Mouse (Mus musculus) MEL (cell line): ENCODE results near the gene Hist3h2a. TPM values are rescaled to one million over a fixed set of nuclear protein-coding genes. Genes with fewer than 3 reads are reported as not detected.

Source experiments
- DNase-seq: peaks from one replicate; pipeline ENCODE4 v3.0.0; 2011; ENCODE audit warnings: low read depth, low spot score
- H3K27ac ChIP-seq: 2 replicates; pipeline ENCODE4 v1.5.1; 2012; ENCODE audit warnings: low read depth, mild to moderate bottlenecking, control low read depth, low read length, moderate library complexity; ENCODE audit not compliant: control insufficient read depth
- H3K27me3 ChIP-seq, 2 experiments: fragments of 150-350 bp in 1 of 2; sonication (generic) in 1 of 2; 2 replicates each; pipeline ENCODE4 v1.6.1; 2012; ENCODE audit warnings: low read length in 2 of 2, mild to moderate bottlenecking in 2 of 2, improper control_type of control experiment in 1 of 2, moderate library complexity in 1 of 2; ENCODE audit not compliant: insufficient read depth in 2 of 2, control insufficient read depth in 1 of 2
- H3K36me3 ChIP-seq, 2 experiments: 2 replicates each; pipeline ENCODE4 v1.6.1; 2012 to 2014; ENCODE audit warnings: low read length in 2 of 2, improper control_type of control experiment in 1 of 2, inconsistent platforms in 1 of 2, mild to moderate bottlenecking in 1 of 2; ENCODE audit not compliant: insufficient read depth in 2 of 2, control insufficient read depth in 1 of 2
- H3K4me1 ChIP-seq, 2 experiments: fragments of 150-350 bp in 1 of 2; sonication (generic) in 1 of 2; 2 replicates each; pipeline ENCODE4 v1.6.1; 2012; ENCODE audit warnings: low read length in 2 of 2, improper control_type of control experiment in 1 of 2, mild to moderate bottlenecking in 1 of 2; ENCODE audit not compliant: insufficient read depth in 2 of 2, control insufficient read depth in 1 of 2
- H3K4me3 ChIP-seq, 2 experiments: fragments of 150-350 bp in 1 of 2; sonication (generic) in 1 of 2; 2 replicates each; pipeline ENCODE4 v1.5.1; 2012; ENCODE audit warnings: low read depth in 2 of 2, low read length in 2 of 2, mild to moderate bottlenecking in 2 of 2, moderate library complexity in 2 of 2, control low read depth in 1 of 2, improper control_type of control experiment in 1 of 2; ENCODE audit not compliant: control insufficient read depth in 1 of 2, insufficient read depth in 1 of 2
- H3K79me2 ChIP-seq: 2 replicates; pipeline ENCODE4 v1.6.1; 2012; ENCODE audit warnings: mild to moderate bottlenecking, low read length, moderate library complexity; ENCODE audit not compliant: control insufficient read depth, poor library complexity, insufficient read depth
- H3K9ac ChIP-seq: 2 replicates; pipeline ENCODE4 v1.6.1; 2012; ENCODE audit warnings: low read depth, mild to moderate bottlenecking, control low read depth, low read length, moderate library complexity; ENCODE audit not compliant: control insufficient read depth, poor library complexity, severe bottlenecking
- H3K9me3 ChIP-seq: fragments of 150-350 bp; sonication (generic); replicated peaks from 2 replicates; pipeline ENCODE4 v1.6.1; 2012; ENCODE audit warnings: mild to moderate bottlenecking, low read length, improper control_type of control experiment, moderate library complexity; ENCODE audit not compliant: insufficient read depth
- BHLHE40 ChIP-seq: IDR thresholded peaks from 2 replicates; pipeline ENCODE4 v1.6.1; 2012; ENCODE audit warnings: low read depth, mild to moderate bottlenecking, inconsistent platforms, low read length, improper control_type of control experiment, borderline replicate concordance
- CHD1 ChIP-seq: IDR thresholded peaks from 2 replicates; pipeline ENCODE4 v1.6.1; 2012; ENCODE audit warnings: low read depth, mild to moderate bottlenecking, inconsistent platforms, low read length, improper control_type of control experiment
- CTCF ChIP-seq, 3 experiments: IDR thresholded peaks in 2 of 3; conservative IDR thresholded peaks in 1 of 3; 2 replicates each; pipeline ENCODE4 v1.5.1; 2011 to 2012; ENCODE audit warnings: low read length in 3 of 3, low read depth in 2 of 3, mild to moderate bottlenecking in 2 of 3, improper control_type of control experiment in 1 of 3, inconsistent platforms in 1 of 3, mixed read lengths in 1 of 3, moderate library complexity in 1 of 3; ENCODE audit not compliant: control insufficient read depth in 1 of 3, insufficient read depth in 1 of 3, poor library complexity in 1 of 3, severe bottlenecking in 1 of 3
- E2F4 ChIP-seq: IDR thresholded peaks from 2 replicates; pipeline ENCODE4 v1.6.1; 2011; ENCODE audit warnings: low read depth, low read length, improper control_type of control experiment, borderline replicate concordance
- ELF1 ChIP-seq: IDR thresholded peaks from 2 replicates; pipeline ENCODE4 v1.6.1; 2014; ENCODE audit warnings: low read depth, mild to moderate bottlenecking, inconsistent platforms, low read length, improper control_type of control experiment, moderate library complexity
- EP300 ChIP-seq, 2 experiments: IDR thresholded peaks; 2 replicates each; pipeline ENCODE4 v1.6.1; 2011; ENCODE audit warnings: improper control_type of control experiment in 2 of 2, low read length in 2 of 2, low read depth in 1 of 2, mild to moderate bottlenecking in 1 of 2
- ETS1 ChIP-seq: IDR thresholded peaks from 2 replicates; pipeline ENCODE4 v1.6.1; 2012; ENCODE audit warnings: low read depth, mild to moderate bottlenecking, inconsistent platforms, low read length, improper control_type of control experiment, moderate library complexity
- GABPA ChIP-seq: IDR thresholded peaks from 2 replicates; pipeline ENCODE4 v1.6.1; 2012; ENCODE audit warnings: low read depth, mild to moderate bottlenecking, inconsistent platforms, low read length, improper control_type of control experiment, moderate library complexity
- GATA1 ChIP-seq: IDR thresholded peaks from 2 replicates; pipeline ENCODE4 v1.6.1; 2011; ENCODE audit warnings: low read depth, low read length, improper control_type of control experiment
- HCFC1 ChIP-seq: IDR thresholded peaks from 2 replicates; pipeline ENCODE4 v1.6.1; 2012; ENCODE audit warnings: low read depth, mild to moderate bottlenecking, inconsistent platforms, low read length, improper control_type of control experiment, moderate library complexity
- KAT2A ChIP-seq: conservative IDR thresholded peaks from 2 replicates; pipeline ENCODE4 v1.6.1; 2012; ENCODE audit warnings: low read depth, low read length, improper control_type of control experiment, inconsistent platforms
- MAFK ChIP-seq: IDR thresholded peaks from 2 replicates; pipeline ENCODE4 v1.6.1; 2011; ENCODE audit warnings: low read depth, mild to moderate bottlenecking, low read length, improper control_type of control experiment, borderline replicate concordance
- MAX ChIP-seq: IDR thresholded peaks from 2 replicates; pipeline ENCODE4 v1.6.1; 2011; ENCODE audit warnings: low read length, improper control_type of control experiment
- MAZ ChIP-seq: IDR thresholded peaks from 2 replicates; pipeline ENCODE4 v1.6.1; 2012; ENCODE audit warnings: low read depth, mild to moderate bottlenecking, inconsistent platforms, low read length, improper control_type of control experiment
- MEF2A ChIP-seq: IDR thresholded peaks from 2 replicates; pipeline ENCODE4 v1.6.1; 2014; ENCODE audit warnings: low read depth, mild to moderate bottlenecking, inconsistent platforms, low read length, improper control_type of control experiment; ENCODE audit not compliant: poor library complexity, insufficient replicate concordance, severe bottlenecking; ENCODE audit errors: extremely low read depth
- MXI1 ChIP-seq: IDR thresholded peaks from 2 replicates; pipeline ENCODE4 v1.6.1; 2011; ENCODE audit warnings: mild to moderate bottlenecking, low read depth, low read length, improper control_type of control experiment
- MYB ChIP-seq: IDR thresholded peaks from 2 replicates; pipeline ENCODE4 v1.6.1; 2011; ENCODE audit warnings: mild to moderate bottlenecking, low read depth, low read length, improper control_type of control experiment
- MYC ChIP-seq: IDR thresholded peaks from 2 replicates; pipeline ENCODE4 v1.6.1; 2011; ENCODE audit warnings: low read depth, mild to moderate bottlenecking, low read length, improper control_type of control experiment, moderate library complexity
- NRF1 ChIP-seq: IDR thresholded peaks from 2 replicates; pipeline ENCODE4 v1.6.1; 2014; ENCODE audit warnings: low read depth, mild to moderate bottlenecking, inconsistent platforms, low read length, improper control_type of control experiment, moderate library complexity; ENCODE audit not compliant: poor library complexity, insufficient read depth, severe bottlenecking
- POLR2A ChIP-seq, 2 experiments: IDR thresholded peaks; 2 replicates each; pipeline ENCODE4 v1.6.1; 2011 to 2012; ENCODE audit warnings: low read length in 2 of 2, mild to moderate bottlenecking in 2 of 2, control low read depth in 1 of 2, improper control_type of control experiment in 1 of 2, low read depth in 1 of 2, moderate library complexity in 1 of 2; ENCODE audit not compliant: control insufficient read depth in 1 of 2, insufficient read depth in 1 of 2, poor library complexity in 1 of 2
- POLR2AphosphoS2 ChIP-seq: IDR thresholded peaks from 2 replicates; pipeline ENCODE4 v1.6.1; 2011; ENCODE audit warnings: low read length, improper control_type of control experiment
- POLR2AphosphoS5 ChIP-seq: IDR thresholded peaks from 2 replicates; pipeline ENCODE4 v1.6.1; 2012; ENCODE audit warnings: low read depth, borderline replicate concordance, mild to moderate bottlenecking, inconsistent platforms, low read length, moderate library complexity, mixed read lengths
- RAD21 ChIP-seq: IDR thresholded peaks from 2 replicates; pipeline ENCODE4 v1.6.1; 2011; ENCODE audit warnings: mild to moderate bottlenecking, low read depth, low read length, improper control_type of control experiment
- RCOR1 ChIP-seq: IDR thresholded peaks from 2 replicates; pipeline ENCODE4 v1.6.1; 2012; ENCODE audit warnings: low read depth, mild to moderate bottlenecking, inconsistent platforms, low read length, improper control_type of control experiment
- SIN3A ChIP-seq: IDR thresholded peaks from 2 replicates; pipeline ENCODE4 v1.6.1; 2012; ENCODE audit warnings: low read length, improper control_type of control experiment, inconsistent platforms
- SMC3 ChIP-seq: IDR thresholded peaks from 2 replicates; pipeline ENCODE4 v1.6.1; 2011; ENCODE audit warnings: low read depth, low read length, improper control_type of control experiment
- TAL1 ChIP-seq: IDR thresholded peaks from 2 replicates; pipeline ENCODE4 v1.6.1; 2012; ENCODE audit warnings: mild to moderate bottlenecking, inconsistent platforms, low read length, moderate library complexity, mixed read lengths
- TBP ChIP-seq: IDR thresholded peaks from 2 replicates; pipeline ENCODE4 v1.8.0; 2011; ENCODE audit warnings: low read depth, low read length, improper control_type of control experiment
- TCF12 ChIP-seq: IDR thresholded peaks from 2 replicates; pipeline ENCODE4 v1.6.1; 2014; ENCODE audit warnings: low read depth, mild to moderate bottlenecking, inconsistent platforms, low read length, improper control_type of control experiment, moderate library complexity
- UBTF ChIP-seq: IDR thresholded peaks from 2 replicates; pipeline ENCODE4 v1.6.1; 2012; ENCODE audit warnings: low read depth, mild to moderate bottlenecking, inconsistent platforms, low read length, improper control_type of control experiment, moderate library complexity, borderline replicate concordance; ENCODE audit not compliant: insufficient read depth
- USF1 ChIP-seq: IDR thresholded peaks from 2 replicates; pipeline ENCODE4 v1.6.1; 2014; ENCODE audit warnings: low read depth, mild to moderate bottlenecking, inconsistent platforms, low read length, improper control_type of control experiment, moderate library complexity
- USF2 ChIP-seq, 2 experiments: IDR thresholded peaks; 2 replicates each; pipeline ENCODE4 v1.6.1; 2011 to 2012; ENCODE audit warnings: improper control_type of control experiment in 2 of 2, low read length in 2 of 2, borderline replicate concordance in 1 of 2, inconsistent platforms in 1 of 2, low read depth in 1 of 2, mild to moderate bottlenecking in 1 of 2; ENCODE audit not compliant: insufficient read depth in 1 of 2
- ZC3H11A ChIP-seq: IDR thresholded peaks from 2 replicates; pipeline ENCODE4 v1.6.1; 2012; ENCODE audit warnings: low read depth, mild to moderate bottlenecking, inconsistent platforms, low read length, improper control_type of control experiment
- ZKSCAN1 ChIP-seq: IDR thresholded peaks from 2 replicates; pipeline ENCODE4 v1.6.1; 2012; ENCODE audit warnings: low read depth, mild to moderate bottlenecking, inconsistent platforms, low read length, improper control_type of control experiment, moderate library complexity
- ZMIZ1 ChIP-seq: IDR thresholded peaks from 2 replicates; pipeline ENCODE4 v1.6.1; 2012; ENCODE audit warnings: low read depth, mild to moderate bottlenecking, inconsistent platforms, low read length, improper control_type of control experiment, moderate library complexity
- ZNF384 ChIP-seq: IDR thresholded peaks from 2 replicates; pipeline ENCODE4 v1.6.1; 2012; ENCODE audit warnings: low read depth, mild to moderate bottlenecking, inconsistent platforms, low read length, improper control_type of control experiment
- polyA plus RNA-seq, 2 experiments: library from polyadenylated mRNA; stranded (reverse) in 1 of 2; unstranded in 1 of 2; fragments of >175 nt in 1 of 2; fragments of >200 nt in 1 of 2; gene quantifications; 2 replicates each; pipeline versions ENCODE4 v1.2.1 to v1.2.4; 2012; ENCODE audit warnings: low replicate concordance in 2 of 2, low read depth in 1 of 2; ENCODE audit not compliant: insufficient read length in 2 of 2, insufficient read depth in 1 of 2, missing spikeins in 1 of 2
- total RNA-seq: library from RNA; depleted of rRNA; stranded (reverse); fragments of 300-350 nt; gene quantifications from 2 replicates; pipeline ENCODE4 v1.2.3, GENCODE M21; 2012

Gene Hist3h2a
- total and polyA plus RNA-seq, 3 experiments, result 0.42 to 184 TPM; not detected in 1

GRCm38 (mm10) chr11:58917745-58918366 is 36.6 kb upstream of the Hist3h2a start, which contains the start of gene Btnl10:
Gene Btnl10, plus strand, starts transcription at chr11:58917908.
- H3K9ac ChIP-seq, result peak within 1 kb of the TSS; percentile 25
- peaks cover 8 to 24% of the 10 kb centered on the region in 2 experiments for H3K4me1 ChIP-seq
- peak within 1 kb of the TSS; percentile 25 for H3K27ac ChIP-seq
- DNase-seq, result peak; percentile 77
- H3K4me3 ChIP-seq, result peak within 1 kb of the TSS; percentile 17 to 44
- H3K9me3 ChIP-seq, result no peaks in the 10 kb centered on the region
- H3K27me3 ChIP-seq, result no peaks in the 10 kb centered on the region
- H3K36me3 ChIP-seq, result peaks cover 0 to 16% of the 10 kb centered on the region in 2 experiments; a peak in 2 of 4 replicates
- H3K79me2 ChIP-seq, result no peaks in the 10 kb centered on the region
- TF ChIP-seq CTCF (IDR thresholded peaks at IDR 0.05 in 2 of 3, conservative IDR thresholded peaks at IDR 0.05 in 1 of 3; ENCODE audit: control insufficient read depth in 1 of 3, insufficient read depth in 1 of 3, low read depth in 2 of 3, low read length in 3 of 3, poor library complexity in 1 of 3, severe bottlenecking in 1 of 3) (no peak), RCOR1 (peak; percentile 67; the same call in 1 of the 2 replicates), GABPA (no peak), ETS1 (peak; percentile 74), E2F4 (no peak), MAZ (peak; percentile 56; the same call in 1 of the 2 replicates), RAD21 (no peak), ZKSCAN1 (no peak), ZMIZ1 (no peak), POLR2A (IDR thresholded peaks at IDR 0.05; ENCODE audit: control insufficient read depth in 1 of 2, insufficient read depth in 1 of 2, low read depth in 1 of 2, low read length in 2 of 2, poor library complexity in 1 of 2) (no peak), USF2 (IDR thresholded peaks at IDR 0.05; ENCODE audit: borderline replicate concordance in 1 of 2, insufficient read depth in 1 of 2, low read depth in 1 of 2, low read length in 2 of 2) (no peak), MXI1 (peak; percentile 50), MYB (no peak), GATA1 (peak; percentile 69; the same call in 1 of the 2 replicates), MEF2A (no peak), ZC3H11A (no peak; the same call in 1 of the 2 replicates), TAL1 (peak; percentile 70), POLR2AphosphoS5 (no peak), BHLHE40 (peak; percentile 61; the same call in 1 of the 2 replicates), CHD1 (peak; percentile 37; the same call in 1 of the 2 replicates), HCFC1 (no peak), MAX (0 out of 2 replicates have a peak, but pooled peaks have one; percentile 10), KAT2A (0 out of 2 replicates have a peak, but pooled peaks have one; percentile 27), POLR2AphosphoS2 (no peak), NRF1 (no peak), MYC (no peak), EP300 (IDR thresholded peaks at IDR 0.05; ENCODE audit: low read depth in 1 of 2, low read length in 2 of 2) (peak; percentile 62 to 83), UBTF (no peak), ZNF384 (peak; percentile 95), TBP (no peak), USF1 (0 out of 2 replicates have a peak, but pooled peaks have one; percentile 17), SMC3 (no peak), MAFK (no peak), SIN3A (peak; percentile 82), ELF1 (no peak), TCF12 (peak; percentile 91)
